Mouse (Mus musculus) A20 (cell line): ENCODE results near the gene 1700029J07Rik.

Experiments used
- DNase-seq: peaks from one replicate; pipeline ENCODE4 v3.0.0-alpha.2; 2011; ENCODE audit warnings: low read depth, low spot score

The 1700029J07Rik gene

DNA sequence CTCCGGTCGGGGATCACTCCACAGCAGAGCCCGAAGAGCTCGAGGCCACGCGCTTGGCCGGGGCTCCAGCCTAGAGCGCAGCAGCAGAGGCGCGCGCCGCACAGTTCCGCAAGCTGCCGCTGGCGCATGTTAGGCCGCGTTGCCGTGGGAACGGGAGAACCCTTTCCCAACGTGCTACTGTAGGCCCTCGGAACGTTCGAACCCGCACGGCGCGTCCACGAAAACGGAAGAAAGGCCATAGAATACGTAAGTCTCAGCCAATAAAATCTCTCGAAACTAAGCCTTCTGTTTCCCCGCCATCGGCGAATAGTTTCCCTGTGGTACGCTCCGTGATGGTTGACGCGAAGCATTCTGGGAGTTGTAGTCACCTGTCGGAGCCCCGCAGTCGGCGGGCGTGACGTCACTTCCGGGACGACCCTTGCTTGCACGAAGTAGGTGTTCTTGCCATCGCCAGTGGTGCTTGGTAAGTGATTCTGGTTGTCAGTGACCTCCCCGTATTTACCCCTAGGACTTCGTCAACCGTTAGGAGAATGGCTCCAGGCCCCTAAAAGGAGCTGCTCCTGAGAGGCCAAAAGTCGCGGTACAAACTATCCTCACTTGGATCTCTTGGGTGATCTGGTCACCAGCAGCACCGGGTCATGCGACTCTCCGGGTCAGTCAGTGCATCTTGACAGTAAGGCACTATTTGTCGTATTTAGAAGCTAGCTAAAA is at the start of gene 1700029J07Rik, which contains the start of gene Ufsp2:
TSS of gene 1700029J07Rik (minus strand) at position 127 of the 711 bp plus-strand sequence.
TSS of gene Ufsp2 (plus strand) at position 403 of the 711 bp plus-strand sequence.
- peak; percentile 98 for DNase-seq

DNA sequence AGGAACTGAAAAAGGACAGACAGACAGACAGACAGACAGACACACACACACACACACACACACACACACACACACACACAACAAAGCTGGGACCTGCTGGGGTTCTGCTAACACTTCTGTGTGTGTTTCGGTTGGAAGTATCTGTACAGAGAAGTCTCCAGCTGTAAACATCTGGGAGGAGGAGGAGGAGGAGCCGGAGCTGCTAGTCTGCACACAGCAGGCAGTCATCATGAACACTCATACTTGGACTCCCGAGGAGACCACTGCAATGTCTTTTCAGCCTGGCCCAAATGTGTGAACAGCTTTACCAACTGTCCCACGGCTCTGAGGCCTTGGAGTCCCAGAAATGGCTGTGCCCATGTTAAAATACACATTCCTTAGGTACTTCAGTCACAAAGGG is 49.3 kb upstream of the 1700029J07Rik start:
- DNase-seq, result no peak

DNA sequence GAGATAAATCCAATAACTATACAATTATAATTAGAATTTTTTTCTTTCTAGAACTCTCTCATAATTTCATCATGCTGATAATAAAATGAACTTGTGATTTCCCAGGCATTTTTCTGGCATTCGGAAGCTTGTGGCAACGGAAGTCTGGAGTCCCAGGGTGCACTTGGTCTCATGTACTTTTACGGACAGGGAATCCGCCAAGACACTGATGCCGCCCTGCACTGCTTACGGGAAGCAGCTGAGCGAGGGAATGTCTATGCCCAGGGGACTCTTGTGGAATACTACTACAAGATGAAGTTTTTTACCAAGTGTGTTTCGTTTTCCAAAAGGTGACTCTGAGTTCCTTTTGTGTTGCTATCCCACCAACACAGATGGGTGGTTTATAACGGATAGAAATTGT is 47.7 kb upstream of the 1700029J07Rik start:
- no peak for DNase-seq

DNA sequence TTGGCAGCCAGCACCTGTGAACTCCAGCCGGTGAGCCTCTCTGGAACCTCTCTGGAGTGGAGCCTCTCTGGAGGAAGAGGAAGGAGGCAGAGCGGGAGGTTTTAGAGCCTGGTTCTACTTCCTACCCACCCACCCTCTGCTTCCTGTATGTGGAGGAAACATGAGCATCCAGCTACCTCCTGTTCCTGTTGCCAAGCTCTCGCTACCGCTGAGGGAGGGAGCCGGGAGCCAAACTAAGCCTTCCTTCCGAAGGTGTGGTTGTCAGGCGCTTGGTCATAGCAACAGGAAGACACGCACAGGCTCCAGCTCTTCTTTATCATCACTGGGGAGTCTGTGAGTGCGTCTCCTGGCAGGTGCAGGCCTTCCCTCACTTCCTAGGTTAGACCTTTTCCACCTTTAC is 47.2 kb upstream of the 1700029J07Rik start:
- DNase-seq, result no peak

DNA sequence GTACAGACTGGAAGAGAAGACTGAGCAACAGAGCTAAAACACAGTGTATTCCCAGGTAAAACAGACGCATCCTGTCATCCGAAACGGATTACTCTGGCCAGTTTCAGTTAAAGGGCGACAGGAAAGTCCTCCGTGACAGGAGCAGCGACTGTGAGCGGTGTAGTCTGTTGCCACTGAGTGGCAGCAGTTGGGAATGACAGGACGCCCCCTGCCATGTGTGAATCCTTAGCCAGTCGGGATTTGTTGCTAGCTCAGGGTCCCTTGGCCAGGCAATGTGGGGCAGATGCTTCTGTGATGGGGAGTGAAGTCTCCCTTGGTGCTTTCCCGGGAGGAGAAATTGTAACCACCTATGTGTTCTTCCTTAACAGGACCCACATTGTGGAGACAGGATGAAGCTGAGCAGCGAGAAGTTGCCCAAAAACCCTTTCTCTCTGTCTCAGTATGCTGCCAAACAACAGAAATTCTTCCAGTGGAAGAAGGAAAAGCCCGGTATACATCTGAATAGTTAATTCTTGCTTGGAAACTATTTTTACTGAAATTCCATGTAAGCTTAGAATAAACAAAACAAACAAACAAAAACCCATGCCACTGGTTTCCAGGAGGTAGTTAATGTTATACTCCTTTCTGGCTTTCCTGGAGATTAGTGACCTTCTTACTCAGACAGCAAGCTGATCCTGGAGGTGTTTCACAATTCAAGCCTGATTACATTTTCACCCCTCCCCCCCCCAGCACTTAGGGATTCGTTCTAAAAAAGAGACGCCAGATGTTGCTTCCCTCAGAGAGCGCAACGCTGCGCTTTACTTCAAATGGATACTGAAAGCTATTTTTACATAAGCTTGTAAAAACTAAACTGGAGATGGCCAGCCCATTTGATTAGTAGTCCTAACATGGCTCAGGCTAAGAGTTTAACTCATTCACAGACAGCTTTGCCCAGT is 36.0 kb upstream of the 1700029J07Rik start:
- no peak for DNase-seq

DNA sequence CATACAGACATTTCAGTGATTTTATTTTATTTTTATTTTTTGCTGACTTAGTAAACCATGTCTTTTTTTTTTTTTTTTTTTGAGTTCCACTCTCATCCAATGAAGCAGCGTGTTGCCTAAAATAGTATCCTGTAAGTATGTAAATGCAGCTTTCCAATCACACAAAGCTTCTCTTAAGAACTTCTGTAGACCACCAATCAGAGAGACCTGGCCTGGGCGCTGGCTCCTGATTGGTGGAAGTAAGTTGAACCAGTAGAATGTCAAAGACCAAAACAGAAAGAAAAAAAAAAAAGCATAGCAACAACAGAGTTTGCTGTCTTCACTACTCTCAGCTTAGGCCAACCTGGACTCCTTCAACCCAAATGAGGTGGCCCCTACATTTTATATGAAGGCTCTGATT is 35.3 kb upstream of the 1700029J07Rik start:
- DNase-seq, result no peak

DNA sequence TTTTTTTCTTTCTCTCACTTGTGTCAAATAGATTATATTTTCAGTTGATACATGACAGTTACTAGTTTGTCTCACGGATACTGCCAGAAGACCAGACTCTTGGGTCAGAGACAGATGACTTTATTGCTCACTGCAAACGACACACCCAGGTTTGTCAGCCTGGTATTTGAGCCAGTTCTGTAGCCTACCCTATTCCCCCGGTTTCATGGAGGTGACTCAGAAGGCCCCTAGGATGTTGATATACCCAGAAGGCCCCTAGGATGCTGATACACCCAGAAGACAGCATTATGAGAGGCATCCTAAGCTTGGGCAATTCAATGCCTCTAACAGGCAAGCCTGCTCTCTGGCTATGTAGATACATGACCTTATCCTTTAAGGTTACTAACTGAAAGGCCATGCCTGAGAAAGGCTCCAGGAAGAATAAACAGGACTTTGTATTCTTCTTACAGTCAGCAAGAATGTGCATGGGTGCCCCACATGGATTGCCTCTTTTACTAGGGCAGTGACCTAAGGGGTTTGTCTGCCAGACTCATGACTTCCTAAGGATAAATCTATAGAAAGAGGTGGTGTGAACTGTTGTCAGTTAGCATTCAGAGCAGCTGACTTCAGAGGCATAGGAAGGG is 32.1 kb upstream of the 1700029J07Rik start:
- DNase-seq, result no peak

DNA sequence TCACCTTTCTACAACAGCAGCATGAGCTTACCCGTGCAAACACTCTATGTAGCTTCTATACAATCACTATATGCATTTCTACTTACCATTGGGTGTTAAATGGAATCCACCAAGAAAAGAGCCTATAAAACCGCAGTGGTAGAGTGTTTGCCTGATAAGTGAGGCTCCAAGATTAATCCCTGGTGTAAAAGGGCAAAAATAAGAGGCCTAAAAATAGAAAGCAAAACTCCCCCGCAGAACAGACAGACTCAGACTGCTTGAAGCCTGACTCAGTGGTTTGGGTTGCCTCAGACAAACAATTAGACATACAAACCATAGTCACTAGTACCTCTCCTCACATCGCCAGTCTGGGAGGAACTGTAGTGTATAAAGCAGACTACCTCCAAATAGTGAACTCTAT is 30.5 kb upstream of the 1700029J07Rik start, which contains the start of gene Ankrd37:
TSS of gene Ankrd37 (minus strand) at position 112 of the 400 bp plus-strand sequence.
- peak; percentile 30 for DNase-seq

DNA sequence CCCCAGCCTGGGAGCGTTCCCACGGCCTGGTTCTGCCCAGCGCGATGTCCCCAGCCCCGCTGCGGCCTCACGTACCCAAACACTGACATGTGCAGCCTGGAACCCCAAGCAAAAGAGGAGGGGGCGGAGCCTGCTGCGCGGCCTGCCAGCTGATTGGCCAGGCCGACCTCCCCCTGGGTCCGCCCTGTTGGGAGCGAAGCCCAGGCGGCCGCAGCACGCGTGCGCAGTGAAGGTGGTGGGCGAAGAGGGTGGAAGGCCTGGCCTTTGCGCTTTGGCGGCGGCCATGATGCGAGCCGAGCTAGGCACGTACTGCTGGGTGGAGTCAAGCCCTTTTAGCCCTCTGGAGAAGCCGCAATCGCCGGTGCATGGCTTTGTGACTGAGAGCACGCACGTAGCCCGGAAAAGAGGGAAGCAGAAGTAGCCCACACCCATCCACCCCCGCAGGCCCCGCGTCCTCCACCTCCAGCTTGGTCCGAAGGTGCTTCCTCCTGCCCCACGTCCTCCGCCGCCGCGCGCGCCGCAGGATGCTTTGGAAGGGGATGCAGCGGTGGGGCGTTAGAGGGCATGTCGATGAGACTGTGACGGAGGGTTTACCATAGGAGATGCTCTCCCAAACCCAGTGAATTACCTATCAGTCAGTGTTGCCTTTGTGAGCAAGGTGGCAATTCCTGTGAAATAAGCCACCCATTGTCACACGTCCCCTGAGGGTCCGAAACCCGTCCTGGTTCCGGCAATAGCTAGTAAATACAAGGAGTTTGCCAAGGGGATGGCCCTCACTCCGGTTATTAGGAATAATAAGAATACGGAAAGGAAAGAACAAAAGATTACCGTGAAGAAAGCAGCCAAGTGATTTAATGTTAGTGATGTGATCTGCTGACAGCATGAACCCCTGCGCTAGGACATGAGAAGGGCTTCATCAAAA is 25.0 kb upstream of the 1700029J07Rik start:
- peak; percentile 100 for DNase-seq

DNA sequence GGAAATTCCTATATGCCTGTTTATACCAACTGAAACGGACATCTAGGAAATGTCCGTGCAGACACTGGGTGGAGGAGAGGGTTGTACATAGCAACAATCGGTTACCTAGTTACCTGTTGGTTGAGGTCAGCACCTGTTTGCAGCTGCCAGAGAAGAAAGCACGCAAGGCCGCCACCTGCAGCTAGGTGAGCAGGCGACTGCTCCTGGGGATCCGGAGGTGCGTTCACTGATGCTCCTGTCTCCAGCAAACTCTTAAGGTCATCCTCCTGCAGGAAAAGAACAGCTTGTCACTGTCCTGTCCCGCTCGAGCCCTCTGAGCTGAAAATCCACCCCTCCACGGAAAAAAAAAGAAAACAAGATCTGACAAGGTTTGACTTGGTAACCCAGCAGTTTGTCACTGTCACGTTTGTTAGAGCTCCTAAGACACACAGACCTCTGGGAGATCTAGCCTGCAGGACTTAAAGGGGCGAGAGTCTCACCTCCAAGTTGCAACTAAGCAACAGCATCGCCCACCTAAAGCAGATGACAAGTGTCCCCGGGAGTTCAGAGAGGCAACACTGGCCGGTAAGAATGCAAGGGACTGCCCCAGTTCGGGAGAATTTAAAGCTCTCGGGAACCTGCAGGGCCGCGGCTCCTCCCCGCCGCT is 24.2 kb upstream of the 1700029J07Rik start, which contains the start of gene Lrp2bp:
TSS of gene Lrp2bp (plus strand) at position 166 of the 646 bp plus-strand sequence.
- DNase-seq, result peak; percentile 70

DNA sequence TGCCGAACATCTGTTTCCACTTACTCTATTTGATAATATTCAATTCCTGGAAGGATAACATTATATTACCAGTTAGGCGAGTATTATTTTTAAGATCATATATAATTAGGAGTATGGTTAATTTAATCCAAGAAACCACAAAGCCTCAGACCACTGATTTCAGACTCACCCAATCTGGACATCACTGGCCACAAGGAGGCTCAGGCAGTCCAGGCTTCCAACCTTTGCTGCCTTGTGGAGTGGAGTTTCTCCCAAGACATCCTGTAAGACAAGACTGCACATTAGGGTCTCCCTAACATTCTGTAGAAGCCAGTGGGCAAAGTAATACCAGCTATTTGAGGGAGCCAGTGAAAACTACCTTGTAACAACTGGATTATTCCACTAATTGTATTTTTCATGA is 23.2 kb upstream of the 1700029J07Rik start:
- no peak for DNase-seq

DNA sequence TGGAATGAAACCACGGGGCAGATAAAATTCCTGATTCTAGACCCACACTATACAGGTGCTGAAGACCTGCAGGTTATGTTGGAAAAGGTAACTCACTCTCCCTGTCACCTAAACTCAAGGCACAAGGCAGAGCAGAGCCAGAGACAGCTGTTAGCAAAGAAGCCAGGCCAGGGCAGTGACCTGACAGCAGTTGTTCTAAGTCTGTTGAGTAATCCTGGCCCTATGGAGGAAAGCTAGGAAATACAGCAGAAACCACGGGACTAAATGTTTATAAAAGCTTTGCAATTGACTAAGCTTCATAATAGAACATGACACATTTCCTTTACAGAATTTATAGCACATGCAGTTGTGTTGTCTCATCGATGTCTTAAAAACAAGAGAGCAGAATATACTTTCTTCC is 20.5 kb upstream of the 1700029J07Rik start:
- DNase-seq, result peak; percentile 29

DNA sequence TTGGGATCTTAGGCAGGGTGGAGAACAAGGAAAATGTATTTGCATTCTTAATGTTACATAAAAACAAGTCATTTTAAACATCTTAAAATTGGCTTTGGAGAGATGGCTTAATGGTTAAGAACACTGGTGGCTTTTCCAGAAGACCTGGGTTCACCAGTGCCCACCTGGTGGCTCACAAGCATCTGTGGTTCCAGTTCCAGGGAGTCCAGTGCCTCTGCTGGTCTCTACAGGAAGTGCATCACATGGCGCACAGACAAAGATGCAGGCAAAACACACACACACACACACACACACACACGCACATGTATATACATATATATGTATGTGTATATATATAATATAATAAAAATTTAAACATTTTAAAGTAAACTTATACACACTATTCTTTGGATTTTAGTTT is 19.1 kb upstream of the 1700029J07Rik start:
- peak; percentile 59 for DNase-seq

DNA sequence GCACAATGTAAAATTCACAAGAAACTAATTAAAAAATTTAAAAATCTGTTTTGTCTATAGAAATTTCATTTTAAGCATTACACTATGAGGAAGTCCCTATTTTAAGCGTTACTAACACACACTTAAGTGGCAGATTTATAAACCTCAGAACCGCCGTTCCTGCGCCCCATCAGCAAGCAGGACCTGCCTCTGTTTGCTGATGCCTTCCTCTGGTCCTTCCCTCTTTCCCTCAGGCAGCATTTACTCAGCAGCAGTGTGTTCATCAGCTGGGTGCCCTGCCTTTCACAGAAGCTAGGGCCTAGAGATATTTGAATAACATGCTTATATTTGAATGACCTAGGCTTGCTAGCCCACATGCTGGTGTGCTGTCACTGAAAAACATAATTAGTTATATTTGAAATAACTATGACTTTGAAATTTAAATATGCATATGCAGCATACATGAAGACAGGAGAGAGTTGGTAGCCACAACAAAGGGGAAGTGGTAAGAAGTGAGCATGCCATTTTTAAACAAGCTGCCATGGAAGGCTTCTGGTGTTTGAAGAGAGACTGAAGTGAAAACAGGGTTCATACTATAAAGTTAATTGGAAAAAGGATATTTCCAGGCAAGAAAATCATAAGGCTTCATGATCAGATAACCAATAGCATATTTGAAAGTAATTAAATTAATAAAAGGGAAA is 15.7 kb upstream of the 1700029J07Rik start:
- peak; percentile 78 for DNase-seq

DNA sequence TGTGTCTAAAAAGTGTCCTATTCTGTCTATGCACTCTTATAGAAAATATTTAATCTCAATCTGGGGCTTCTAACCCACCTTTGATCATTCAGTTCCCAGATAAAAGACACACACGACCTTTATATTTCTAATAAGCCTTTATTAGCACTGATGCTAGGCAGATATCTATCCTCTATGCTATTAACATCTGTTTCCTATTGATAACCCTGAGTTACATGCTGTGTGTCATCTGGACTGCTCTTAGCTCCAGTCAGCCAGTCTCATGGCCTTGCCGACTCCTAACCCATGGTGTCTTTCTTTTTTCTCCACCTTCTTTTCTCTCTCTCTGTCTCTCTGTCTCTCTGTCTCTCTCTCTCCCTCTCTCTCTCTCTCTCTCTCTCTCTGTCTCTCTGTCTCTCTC is 13.1 kb upstream of the 1700029J07Rik start:
- no peak for DNase-seq

DNA sequence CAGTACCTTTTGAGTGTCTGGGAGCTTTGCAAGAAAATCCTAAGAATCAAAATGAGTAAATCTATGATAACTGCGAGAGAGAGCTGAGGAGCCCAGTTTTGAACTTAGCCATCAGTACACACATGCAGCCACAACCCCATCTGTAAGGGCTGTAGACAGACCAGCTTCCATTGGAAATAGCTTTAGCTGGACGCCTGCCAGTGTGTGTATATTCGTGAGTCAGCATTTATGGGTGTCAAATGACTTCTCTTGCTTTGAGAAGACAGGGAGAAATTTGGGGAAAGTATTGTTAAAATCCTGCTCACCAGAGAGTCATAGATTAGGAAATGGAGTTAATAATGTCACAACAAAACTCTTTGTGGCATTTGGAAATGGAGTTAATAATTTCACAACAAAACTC is 11.6 kb upstream of the 1700029J07Rik start:
- no peak for DNase-seq

DNA sequence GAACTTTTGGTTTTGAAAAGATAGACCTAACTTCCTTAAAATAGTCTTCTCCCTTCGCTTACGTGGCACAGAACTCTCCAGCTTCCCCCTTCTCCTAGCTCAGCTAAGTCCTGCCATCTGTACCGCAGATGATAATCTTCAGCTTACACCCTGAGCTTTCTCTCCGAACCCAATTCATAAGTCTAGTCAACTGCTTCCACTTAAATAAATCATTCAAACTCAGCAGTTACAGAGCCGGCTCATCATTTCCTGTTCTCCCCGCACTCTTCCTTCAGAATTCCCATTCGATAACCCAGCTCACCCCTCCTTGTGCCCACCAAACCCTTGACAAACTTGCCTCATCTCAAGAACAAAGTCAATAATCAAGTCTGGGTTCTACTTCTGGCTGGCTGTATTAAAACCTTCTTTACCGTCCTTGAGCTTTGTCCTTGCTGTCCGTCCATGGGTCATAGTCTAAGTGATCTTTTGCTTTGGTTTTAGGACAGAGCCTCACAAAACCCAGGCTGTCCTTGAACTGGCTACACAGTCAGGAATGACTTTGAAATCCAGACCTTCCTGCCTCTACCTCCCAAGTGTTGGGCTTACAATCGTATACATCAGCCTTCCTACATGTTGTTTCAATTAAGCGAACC is 901 bp upstream of the 1700029J07Rik start:
- DNase-seq, result no peak

DNA sequence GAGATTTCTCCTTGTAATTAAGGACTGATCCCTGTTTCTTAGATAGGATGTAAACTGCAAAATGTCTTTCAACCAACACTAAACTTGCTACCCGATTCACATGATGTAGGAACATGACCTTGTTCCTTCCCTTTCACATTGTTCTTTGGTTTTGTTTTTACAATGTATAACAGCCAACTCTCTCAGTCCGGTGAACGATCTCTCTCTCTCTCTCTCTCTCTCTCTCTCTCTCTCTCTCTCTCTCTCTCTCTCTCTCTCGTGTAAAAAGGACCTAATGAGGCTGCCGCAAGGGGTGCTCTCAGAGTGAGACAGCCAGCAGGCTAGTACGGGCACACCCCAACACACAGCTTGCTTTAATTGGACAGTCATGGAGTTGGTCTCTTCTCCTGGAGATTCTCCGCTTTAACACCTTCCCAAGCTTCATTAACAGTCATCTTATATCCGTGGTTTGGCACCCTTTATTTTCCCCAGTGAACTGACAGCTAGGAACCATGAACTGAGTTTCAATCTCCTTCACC is 1.0 kb downstream of the 1700029J07Rik start:
- peak; percentile 46 for DNase-seq

DNA sequence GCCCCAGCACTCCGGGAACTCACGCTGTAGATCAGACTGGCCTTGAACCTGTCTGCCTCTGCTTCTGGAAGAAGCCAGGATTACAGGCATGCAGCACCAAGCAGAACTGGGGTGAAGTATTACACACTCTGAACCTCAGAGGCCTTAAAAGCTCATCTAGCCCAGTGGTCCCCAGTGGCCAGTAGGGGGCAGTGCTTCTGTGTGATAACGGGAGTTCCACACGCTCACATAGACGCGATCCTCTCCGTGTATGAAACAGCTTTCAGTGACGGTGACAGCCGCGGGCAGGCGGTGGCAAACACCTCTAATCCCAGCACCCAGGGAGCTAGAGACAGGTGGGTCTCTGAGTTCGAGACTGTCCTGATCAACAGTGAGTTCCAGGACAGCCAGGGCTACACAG is 4.2 kb downstream of the 1700029J07Rik start:
- peak; percentile 40 for DNase-seq
